Mouse (Mus musculus): ENCODE data around the gene Ptprb.

- no peak for TF ChIP-seq GATA1 (IDR thresholded peaks at IDR 0.05; ENCODE audit: low read length)
- TF ChIP-seq TAL1 (IDR thresholded peaks at IDR 0.05; ENCODE audit: low read length) = no peak
These were observed 122.7 kb downstream of the Ptprb start for GRCm38 (mm10) chr10:116397973-116398372.
